Mouse (Mus musculus) MEL (cell line): ENCODE measurements around the gene Mlip. TPM values are rescaled to one million over a fixed set of nuclear protein-coding genes. Genes with fewer than 3 reads are reported as not detected.

Experiments used
- DNase-seq: peaks from one replicate; pipeline ENCODE4 v3.0.0; 2011; ENCODE audit warnings: low read depth, low spot score
- H3K27ac ChIP-seq: 2 replicates; pipeline ENCODE4 v1.5.1; 2012; ENCODE audit warnings: low read depth, mild to moderate bottlenecking, control low read depth, low read length, moderate library complexity; ENCODE audit not compliant: control insufficient read depth
- H3K27me3 ChIP-seq, 2 experiments: fragments of 150-350 bp in 1 of 2; sonication (generic) in 1 of 2; 2 replicates each; pipeline ENCODE4 v1.6.1; 2012; ENCODE audit warnings: low read length in 2 of 2, mild to moderate bottlenecking in 2 of 2, improper control_type of control experiment in 1 of 2, moderate library complexity in 1 of 2; ENCODE audit not compliant: insufficient read depth in 2 of 2, control insufficient read depth in 1 of 2
- H3K36me3 ChIP-seq, 2 experiments: 2 replicates each; pipeline ENCODE4 v1.6.1; 2012 to 2014; ENCODE audit warnings: low read length in 2 of 2, improper control_type of control experiment in 1 of 2, inconsistent platforms in 1 of 2, mild to moderate bottlenecking in 1 of 2; ENCODE audit not compliant: insufficient read depth in 2 of 2, control insufficient read depth in 1 of 2
- H3K4me1 ChIP-seq, 2 experiments: fragments of 150-350 bp in 1 of 2; sonication (generic) in 1 of 2; 2 replicates each; pipeline ENCODE4 v1.6.1; 2012; ENCODE audit warnings: low read length in 2 of 2, improper control_type of control experiment in 1 of 2, mild to moderate bottlenecking in 1 of 2; ENCODE audit not compliant: insufficient read depth in 2 of 2, control insufficient read depth in 1 of 2
- H3K4me3 ChIP-seq, 2 experiments: fragments of 150-350 bp in 1 of 2; sonication (generic) in 1 of 2; 2 replicates each; pipeline ENCODE4 v1.5.1; 2012; ENCODE audit warnings: low read depth in 2 of 2, low read length in 2 of 2, mild to moderate bottlenecking in 2 of 2, moderate library complexity in 2 of 2, control low read depth in 1 of 2, improper control_type of control experiment in 1 of 2; ENCODE audit not compliant: control insufficient read depth in 1 of 2, insufficient read depth in 1 of 2
- H3K79me2 ChIP-seq: 2 replicates; pipeline ENCODE4 v1.6.1; 2012; ENCODE audit warnings: mild to moderate bottlenecking, low read length, moderate library complexity; ENCODE audit not compliant: control insufficient read depth, poor library complexity, insufficient read depth
- H3K9ac ChIP-seq: 2 replicates; pipeline ENCODE4 v1.6.1; 2012; ENCODE audit warnings: low read depth, mild to moderate bottlenecking, control low read depth, low read length, moderate library complexity; ENCODE audit not compliant: control insufficient read depth, poor library complexity, severe bottlenecking
- H3K9me3 ChIP-seq: fragments of 150-350 bp; sonication (generic); replicated peaks from 2 replicates; pipeline ENCODE4 v1.6.1; 2012; ENCODE audit warnings: mild to moderate bottlenecking, low read length, improper control_type of control experiment, moderate library complexity; ENCODE audit not compliant: insufficient read depth
- CHD2 ChIP-seq: IDR thresholded peaks from 2 replicates; pipeline ENCODE4 v1.6.1; 2011; ENCODE audit warnings: low read length, improper control_type of control experiment
- CTCF ChIP-seq, 3 experiments: IDR thresholded peaks in 2 of 3; conservative IDR thresholded peaks in 1 of 3; 2 replicates each; pipeline ENCODE4 v1.5.1; 2011 to 2012; ENCODE audit warnings: low read length in 3 of 3, low read depth in 2 of 3, mild to moderate bottlenecking in 2 of 3, improper control_type of control experiment in 1 of 3, inconsistent platforms in 1 of 3, mixed read lengths in 1 of 3, moderate library complexity in 1 of 3; ENCODE audit not compliant: control insufficient read depth in 1 of 3, insufficient read depth in 1 of 3, poor library complexity in 1 of 3, severe bottlenecking in 1 of 3
- E2F4 ChIP-seq: IDR thresholded peaks from 2 replicates; pipeline ENCODE4 v1.6.1; 2011; ENCODE audit warnings: low read depth, low read length, improper control_type of control experiment, borderline replicate concordance
- ELF1 ChIP-seq: IDR thresholded peaks from 2 replicates; pipeline ENCODE4 v1.6.1; 2014; ENCODE audit warnings: low read depth, mild to moderate bottlenecking, inconsistent platforms, low read length, improper control_type of control experiment, moderate library complexity
- EP300 ChIP-seq, 2 experiments: IDR thresholded peaks; 2 replicates each; pipeline ENCODE4 v1.6.1; 2011; ENCODE audit warnings: improper control_type of control experiment in 2 of 2, low read length in 2 of 2, low read depth in 1 of 2, mild to moderate bottlenecking in 1 of 2
- GABPA ChIP-seq: IDR thresholded peaks from 2 replicates; pipeline ENCODE4 v1.6.1; 2012; ENCODE audit warnings: low read depth, mild to moderate bottlenecking, inconsistent platforms, low read length, improper control_type of control experiment, moderate library complexity
- GATA1 ChIP-seq: IDR thresholded peaks from 2 replicates; pipeline ENCODE4 v1.6.1; 2011; ENCODE audit warnings: low read depth, low read length, improper control_type of control experiment
- JUND ChIP-seq: IDR thresholded peaks from 2 replicates; pipeline ENCODE4 v1.6.1; 2011; ENCODE audit warnings: low read depth, mild to moderate bottlenecking, improper control_type of control experiment, low read length
- KAT2A ChIP-seq: conservative IDR thresholded peaks from 2 replicates; pipeline ENCODE4 v1.6.1; 2012; ENCODE audit warnings: low read depth, low read length, improper control_type of control experiment, inconsistent platforms
- MAX ChIP-seq: IDR thresholded peaks from 2 replicates; pipeline ENCODE4 v1.6.1; 2011; ENCODE audit warnings: low read length, improper control_type of control experiment
- MEF2A ChIP-seq: IDR thresholded peaks from 2 replicates; pipeline ENCODE4 v1.6.1; 2014; ENCODE audit warnings: low read depth, mild to moderate bottlenecking, inconsistent platforms, low read length, improper control_type of control experiment; ENCODE audit not compliant: poor library complexity, insufficient replicate concordance, severe bottlenecking; ENCODE audit errors: extremely low read depth
- MXI1 ChIP-seq: IDR thresholded peaks from 2 replicates; pipeline ENCODE4 v1.6.1; 2011; ENCODE audit warnings: mild to moderate bottlenecking, low read depth, low read length, improper control_type of control experiment
- MYB ChIP-seq: IDR thresholded peaks from 2 replicates; pipeline ENCODE4 v1.6.1; 2011; ENCODE audit warnings: mild to moderate bottlenecking, low read depth, low read length, improper control_type of control experiment
- MYC ChIP-seq: IDR thresholded peaks from 2 replicates; pipeline ENCODE4 v1.6.1; 2011; ENCODE audit warnings: low read depth, mild to moderate bottlenecking, low read length, improper control_type of control experiment, moderate library complexity
- NRF1 ChIP-seq: IDR thresholded peaks from 2 replicates; pipeline ENCODE4 v1.6.1; 2014; ENCODE audit warnings: low read depth, mild to moderate bottlenecking, inconsistent platforms, low read length, improper control_type of control experiment, moderate library complexity; ENCODE audit not compliant: poor library complexity, insufficient read depth, severe bottlenecking
- POLR2AphosphoS5 ChIP-seq: IDR thresholded peaks from 2 replicates; pipeline ENCODE4 v1.6.1; 2012; ENCODE audit warnings: low read depth, borderline replicate concordance, mild to moderate bottlenecking, inconsistent platforms, low read length, moderate library complexity, mixed read lengths
- RAD21 ChIP-seq: IDR thresholded peaks from 2 replicates; pipeline ENCODE4 v1.6.1; 2011; ENCODE audit warnings: mild to moderate bottlenecking, low read depth, low read length, improper control_type of control experiment
- RCOR1 ChIP-seq: IDR thresholded peaks from 2 replicates; pipeline ENCODE4 v1.6.1; 2012; ENCODE audit warnings: low read depth, mild to moderate bottlenecking, inconsistent platforms, low read length, improper control_type of control experiment
- SMC3 ChIP-seq: IDR thresholded peaks from 2 replicates; pipeline ENCODE4 v1.6.1; 2011; ENCODE audit warnings: low read depth, low read length, improper control_type of control experiment
- TAL1 ChIP-seq: IDR thresholded peaks from 2 replicates; pipeline ENCODE4 v1.6.1; 2012; ENCODE audit warnings: mild to moderate bottlenecking, inconsistent platforms, low read length, moderate library complexity, mixed read lengths
- TBP ChIP-seq: IDR thresholded peaks from 2 replicates; pipeline ENCODE4 v1.8.0; 2011; ENCODE audit warnings: low read depth, low read length, improper control_type of control experiment
- UBTF ChIP-seq: IDR thresholded peaks from 2 replicates; pipeline ENCODE4 v1.6.1; 2012; ENCODE audit warnings: low read depth, mild to moderate bottlenecking, inconsistent platforms, low read length, improper control_type of control experiment, moderate library complexity, borderline replicate concordance; ENCODE audit not compliant: insufficient read depth
- ZC3H11A ChIP-seq: IDR thresholded peaks from 2 replicates; pipeline ENCODE4 v1.6.1; 2012; ENCODE audit warnings: low read depth, mild to moderate bottlenecking, inconsistent platforms, low read length, improper control_type of control experiment
- ZKSCAN1 ChIP-seq: IDR thresholded peaks from 2 replicates; pipeline ENCODE4 v1.6.1; 2012; ENCODE audit warnings: low read depth, mild to moderate bottlenecking, inconsistent platforms, low read length, improper control_type of control experiment, moderate library complexity
- polyA plus RNA-seq, 2 experiments: library from polyadenylated mRNA; stranded (reverse) in 1 of 2; unstranded in 1 of 2; fragments of >175 nt in 1 of 2; fragments of >200 nt in 1 of 2; gene quantifications; 2 replicates each; pipeline versions ENCODE4 v1.2.1 to v1.2.4; 2012; ENCODE audit warnings: low replicate concordance in 2 of 2, low read depth in 1 of 2; ENCODE audit not compliant: insufficient read length in 2 of 2, insufficient read depth in 1 of 2, missing spikeins in 1 of 2
- total RNA-seq: library from RNA; depleted of rRNA; stranded (reverse); fragments of 300-350 nt; gene quantifications from 2 replicates; pipeline ENCODE4 v1.2.3, GENCODE M21; 2012

Gene Mlip
- total and polyA plus RNA-seq, 3 experiments = 0.04 TPM; not detected in 2

- Histone ChIP-seq H3K4me3 (no peak overlapping the region), H3K4me1 (no peaks in the 10 kb centered on the region), H3K36me3 (no peaks in the 10 kb centered on the region), H3K27ac (no peak overlapping the region), H3K27me3 (no peaks in the 10 kb centered on the region; a peak in 1 of 4 replicates), H3K9ac (no peak overlapping the region), H3K79me2 (no peaks in the 10 kb centered on the region), H3K9me3 (no peaks in the 10 kb centered on the region)
- DNase-seq = no peak
- no peak for TF ChIP-seq GABPA
- TF ChIP-seq MAX = no peak
- no peak for TF ChIP-seq TAL1
- TF ChIP-seq KAT2A = no peak
- TF ChIP-seq TBP = no peak
- TF ChIP-seq CHD2 = no peak
- TF ChIP-seq EP300 (IDR thresholded peaks at IDR 0.05; ENCODE audit: low read depth in 1 of 2, low read length in 2 of 2) = no peak
- TF ChIP-seq JUND = no peak
- no peak for TF ChIP-seq MYC
- no peak for TF ChIP-seq MEF2A
- no peak for TF ChIP-seq E2F4
- no peak for TF ChIP-seq GATA1
- TF ChIP-seq ZKSCAN1 = no peak
Observed at GRCm38 (mm10) chr9:77377696-77378095, 24.9 kb upstream of the Mlip start.

GRCm38 (mm10) chr9:77377082-77377481 lies 24.3 kb upstream of the Mlip start:
- H3K4me1 ChIP-seq = no peaks in the 10 kb centered on the region
- H3K79me2 ChIP-seq = no peaks in the 10 kb centered on the region
- H3K9ac ChIP-seq = no peak overlapping the region
- H3K36me3 ChIP-seq = no peaks in the 10 kb centered on the region
- no peak overlapping the region for H3K4me3 ChIP-seq
- H3K27ac ChIP-seq = no peak overlapping the region
- no peak for TF ChIP-seq JUND
- TF ChIP-seq TBP = no peak
- TF ChIP-seq MYB = no peak
- no peak for TF ChIP-seq TAL1
- TF ChIP-seq ZC3H11A = no peak
- peak; percentile 54 for TF ChIP-seq SMC3
- TF ChIP-seq UBTF = no peak
- TF ChIP-seq GATA1 = no peak
- TF ChIP-seq MEF2A = no peak
- no peak for TF ChIP-seq NRF1
- no peak for TF ChIP-seq MXI1
- TF ChIP-seq ELF1 = no peak
- TF ChIP-seq ZKSCAN1 = no peak
- TF ChIP-seq MYC = no peak
- TF ChIP-seq KAT2A = no peak
- no peak for TF ChIP-seq POLR2AphosphoS5
- TF ChIP-seq RAD21 = peak; percentile 32
- TF ChIP-seq CTCF (IDR thresholded peaks at IDR 0.05 in 2 of 3, conservative IDR thresholded peaks at IDR 0.05 in 1 of 3; ENCODE audit: control insufficient read depth in 1 of 3, insufficient read depth in 1 of 3, low read depth in 2 of 3, low read length in 3 of 3, poor library complexity in 1 of 3, severe bottlenecking in 1 of 3) = peak; percentile 53 to 75 (median 64)
- no peak for TF ChIP-seq RCOR1
- H3K9me3 ChIP-seq = no peaks in the 10 kb centered on the region
- no peaks in the 10 kb centered on the region; a peak in 1 of 4 replicates for H3K27me3 ChIP-seq
- peak; percentile 50 for DNase-seq
